Mouse (Mus musculus) monocyte, adult 59 days (primary cell): ENCODE data around the gene Dnajb4. TPM values are rescaled to one million over a fixed set of nuclear protein-coding genes. Genes with fewer than 3 reads are reported as not detected.

Experiments
- total RNA-seq, 2 experiments: library from RNA; stranded (reverse); gene quantifications; one replicate each; pipeline ENCODE4 v1.2.4; 2023

Dnajb4 gene
- 10 to 100 TPM; 22.0 to 25.2 TPM for total RNA-seq

GRCm38 (mm10) chr3:152209967-152210634 lies at the start of gene Dnajb4, which contains the start of gene Fubp1:
Gene Dnajb4 (minus strand): TSS chr3:152210302.
Gene Fubp1 (plus strand): TSS chr3:152210422.

DNA sequence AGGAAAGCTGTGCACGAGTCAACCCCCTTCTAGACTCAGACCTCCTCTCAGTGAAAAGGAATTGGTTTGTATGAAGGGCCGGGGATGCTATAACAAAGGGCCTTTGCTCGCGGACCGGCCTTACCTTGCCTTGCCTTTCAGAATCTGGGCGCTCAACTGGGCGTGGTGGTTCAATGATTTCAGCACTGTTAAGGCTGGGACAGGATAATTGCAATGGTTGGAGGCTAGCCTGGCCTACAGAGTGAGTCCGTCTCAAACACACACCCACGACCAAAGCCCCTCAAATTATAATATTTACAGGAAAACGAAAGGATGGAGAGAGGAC lies 44.0 kb downstream of the Dnajb4 start, which contains the start of gene Gipc2:
Gene Gipc2, minus strand, starts transcription at position 132 of the 325 bp plus-strand sequence.

Other genes with a start within 250 kb of the Dnajb4 start
- gene Gipc2, start 44.1 kb downstream of the Dnajb4 start, total RNA-seq = not detected
- 100 to 1,000 TPM; 101 to 109 TPM for gene Fubp1, start 120 bp upstream of the Dnajb4 start, total RNA-seq
- gene Nexn, start 56.0 kb upstream of the Dnajb4 start, total RNA-seq = not detected
- gene Miga1, start 130.1 kb upstream of the Dnajb4 start, total RNA-seq = 1 to 10 TPM; 4.4 to 5.3 TPM
- gene Usp33, start 136.2 kb upstream of the Dnajb4 start, total RNA-seq = 10 to 100 TPM; 55.2 to 58.2 TPM
- 10 to 100 TPM; 39.6 to 40.3 TPM for gene Zzz3, start 185.2 kb upstream of the Dnajb4 start, total RNA-seq